Comparison of ENCODE assay signal across 14 mouse cellular contexts in genomic region chr6:144937211-144937610, GRCm38 (mm10).
"Had no signal": no experiment of that assay in that cellular context is flagged by ENCODE, and none has a peak within 500 bp of the region (broad histone marks: within the 10 kb centered on the region; RNA-seq: fewer than 3 reads in every experiment).

No protein-coding gene starts in this region.

- H3K9ac ChIP-seq: liver, embryonic 13.5 days had no signal

- H3K4me3 ChIP-seq: left cerebral cortex, adult 2 months; liver, embryonic 13.5 days had no signal

- H3K4me1 ChIP-seq: liver, embryonic 13.5 days had no signal

- H3K36me3 ChIP-seq: liver, embryonic 13.5 days had no signal

- H3K27ac ChIP-seq: left cerebral cortex, adult 2 months; liver, embryonic 13.5 days had no signal

- H3K4me2 ChIP-seq: liver, embryonic 13.5 days; midbrain, embryonic 11.5 days had no signal

- H3K27me3 ChIP-seq: liver, embryonic 13.5 days had no signal

- DNase-seq: kidney, adult 8-10 months; kidney, postnatal 10 days; kidney, postnatal 36 days; layer of hippocampus, postnatal 36 days; liver; liver, embryonic 13.5 days; lung, adult 2 months; lung, postnatal 14 days; lung, postnatal 4 days; midbrain, embryonic 14.5 days; thymus, adult 18-20 months; thymus, postnatal 36 days had no signal
